ENCODE assay signal across 25 mouse cellular contexts in genomic region chr1:131661749-131662148, GRCm38 (mm10). TPM values are rescaled to one million over a fixed set of nuclear protein-coding genes. Genes with fewer than 3 reads are reported as not detected.
A peak's percentile ranks its signal among the peaks of the same experiment; 100 is the strongest.
DNase-seq lines count a peak whose midpoint lies in the region; ATAC-seq and TF ChIP-seq lines count a peak whose summit lies in the region.
"Had no signal": no experiment of that assay in that cellular context is flagged by ENCODE, and none has a peak within 500 bp of the region (broad histone marks: within the 10 kb centered on the region; RNA-seq: fewer than 3 reads in every experiment).

No protein-coding gene starts in this region.

- peak; percentile 90 for TF ChIP-seq POLR2A in bone marrow, adult 2 months (IDR thresholded peaks at IDR 0.05; ENCODE audit: borderline replicate concordance, control insufficient read depth, low read depth, low read length)

- H3K9me3 ChIP-seq in liver, embryonic 13.5 days (replicated peaks), result no peaks in the 10 kb centered on the region
- no peaks in the 10 kb centered on the region for H3K9me3 ChIP-seq in liver, embryonic 11.5 days (ENCODE audit: control insufficient read depth, low read length)
- H3K9me3 ChIP-seq in erythroblast, embryonic 14.5 days (ENCODE audit: control insufficient read depth, low read length), result no peaks in the 10 kb centered on the region
- H3K9me3 ChIP-seq: embryonic facial prominence, embryonic 10.5 days; heart, embryonic 12.5 days; hindbrain, embryonic 15.5 days; kidney, embryonic 15.5 days; limb, embryonic 13.5 days; lung, embryonic 15.5 days; midbrain, embryonic 12.5 days; neural tube, embryonic 13.5 days had no signal

- peaks cover 33% of the 10 kb centered on the region for H3K4me1 ChIP-seq in liver, embryonic 13.5 days (replicated peaks)
- no peaks in the 10 kb centered on the region for H3K4me1 ChIP-seq in liver, embryonic 11.5 days (replicated peaks; ENCODE audit: control insufficient read depth, insufficient read depth, low read length)
- peaks cover 3% of the 10 kb centered on the region; the same call in 1 of the 2 replicates for H3K4me1 ChIP-seq in bone marrow, adult 2 months (ENCODE audit: control insufficient read depth, insufficient read depth, low read length)
- H3K4me1 ChIP-seq in erythroblast, embryonic 14.5 days (ENCODE audit: control insufficient read depth), result peaks cover 68% of the 10 kb centered on the region
- H3K4me1 ChIP-seq: midbrain, embryonic 12.5 days had no signal

- peak overlapping the region; percentile 20; the same call in 1 of the 2 replicates for H3K9ac ChIP-seq in liver, embryonic 13.5 days
- H3K9ac ChIP-seq in liver, embryonic 11.5 days (ENCODE audit: low read depth, low read length), result no peak overlapping the region
- H3K9ac ChIP-seq: heart, embryonic 12.5 days; hindbrain, embryonic 15.5 days; kidney, embryonic 15.5 days; limb, embryonic 13.5 days; lung, embryonic 15.5 days; midbrain, embryonic 12.5 days; neural tube, embryonic 13.5 days had no signal

- no peaks in the 10 kb centered on the region for H3K36me3 ChIP-seq in liver, embryonic 13.5 days
- H3K36me3 ChIP-seq in liver, embryonic 11.5 days (ENCODE audit: control insufficient read depth, insufficient read depth, low read length), result no peaks in the 10 kb centered on the region
- peaks cover 95% of the 10 kb centered on the region for H3K36me3 ChIP-seq in erythroblast, embryonic 14.5 days (ENCODE audit: control insufficient read depth)
- H3K36me3 ChIP-seq: embryonic facial prominence, embryonic 10.5 days; heart, embryonic 12.5 days; hindbrain, embryonic 15.5 days; kidney, embryonic 15.5 days; limb, embryonic 13.5 days; lung, embryonic 15.5 days; midbrain, embryonic 12.5 days; neural tube, embryonic 13.5 days had no signal

- WGBS in liver, embryonic 13.5 days (ENCODE audit: insufficient replicate concordance), result 59% methylated on average over 3 of the region's 3 CpGs
- 57% methylated on average over 3 of the region's 3 CpGs for WGBS in liver, embryonic 11.5 days
- 54% methylated on average over 3 of the region's 3 CpGs for WGBS in bone marrow, adult 2 months

- H3K27ac ChIP-seq in liver, embryonic 13.5 days, result no peak overlapping the region
- H3K27ac ChIP-seq in liver, embryonic 11.5 days (ENCODE audit: low read depth, low read length), result no peak overlapping the region
- peak overlapping the region; percentile 87 for H3K27ac ChIP-seq in bone marrow, adult 2 months (ENCODE audit: control insufficient read depth, insufficient read depth, low read depth, low read length, poor library complexity)
- H3K27ac ChIP-seq: embryonic facial prominence, embryonic 10.5 days; hindbrain, embryonic 15.5 days; kidney, embryonic 15.5 days; limb, embryonic 13.5 days; lung, embryonic 15.5 days; macrophage; midbrain, embryonic 12.5 days; neural tube, embryonic 13.5 days had no signal

- H3K27me3 ChIP-seq in liver, embryonic 13.5 days, result no peaks in the 10 kb centered on the region
- no peaks in the 10 kb centered on the region for H3K27me3 ChIP-seq in liver, embryonic 11.5 days (replicated peaks; ENCODE audit: control insufficient read depth, insufficient read depth, low read length)
- H3K27me3 ChIP-seq in erythroblast, embryonic 14.5 days (ENCODE audit: control insufficient read depth), result no peaks in the 10 kb centered on the region
- H3K27me3 ChIP-seq: hindbrain, embryonic 15.5 days; kidney, embryonic 15.5 days; limb, embryonic 13.5 days; lung, embryonic 15.5 days; midbrain, embryonic 12.5 days; neural tube, embryonic 13.5 days had no signal

- no peak for DNase-seq in liver, embryonic 13.5 days
- DNase-seq in liver, embryonic 11.5 days (ENCODE audit: low spot score), result no peak
- no peak for DNase-seq in adrenal gland, postnatal 14 days
- no peak for DNase-seq in frontal cortex, postnatal 10 days (ENCODE audit: low spot score in 2 of 2)
- DNase-seq: cerebellum, adult 9-10 months; gastrocnemius, postnatal 36 days; heart, postnatal 36 days; thymus, adult 18-20 months; thymus, postnatal 4 days had no signal

- TF ChIP-seq CTCF in bone marrow, adult 2 months (IDR thresholded peaks at IDR 0.05; ENCODE audit: control insufficient read depth, insufficient read depth, low read length), result no peak

- no peak overlapping the region for H3K4me2 ChIP-seq in liver, embryonic 13.5 days
- no peak overlapping the region for H3K4me2 ChIP-seq in liver, embryonic 11.5 days
- H3K4me2 ChIP-seq: heart, embryonic 12.5 days; hindbrain, embryonic 15.5 days; kidney, embryonic 15.5 days; limb, embryonic 13.5 days; lung, embryonic 15.5 days; midbrain, embryonic 12.5 days; neural tube, embryonic 13.5 days had no signal

- peak; percentile 72 for ATAC-seq in liver, embryonic 13.5 days (ENCODE audit: low read depth)
- ATAC-seq in liver, embryonic 11.5 days (replicated peaks; ENCODE audit: low FRiP score), result no peak
- ATAC-seq in megakaryocyte-erythroid progenitor cell, adult 5-6 weeks (replicated peaks; ENCODE audit: low FRiP score, low TSS enrichment, poor library complexity, severe bottlenecking), result peak; percentile 70
- ATAC-seq: forebrain, embryonic 14.5 days; intestine, embryonic 16.5 days had no signal

- H3K4me3 ChIP-seq in liver, embryonic 13.5 days (replicated peaks), result no peak overlapping the region
- H3K4me3 ChIP-seq in liver, embryonic 11.5 days (ENCODE audit: low read depth, low read length), result no peak overlapping the region
- H3K4me3 ChIP-seq in bone marrow, adult 2 months (replicated peaks; ENCODE audit: control insufficient read depth, low read depth, low read length), result peak overlapping the region; percentile 87
- H3K4me3 ChIP-seq in erythroblast, embryonic 14.5 days (replicated peaks), result peak overlapping the region; percentile 1
- H3K4me3 ChIP-seq: embryonic facial prominence, embryonic 10.5 days; heart, embryonic 12.5 days; hindbrain, embryonic 15.5 days; kidney, embryonic 15.5 days; limb, embryonic 13.5 days; lung, embryonic 15.5 days; midbrain, embryonic 12.5 days; neural tube, embryonic 13.5 days had no signal

RNA-seq across cellular contexts. Expression of gene Ctse, which starts 23.6 kb away (rescaled TPM):
- 13.0 and 15.2 TPM in 2 replicates for polyA plus RNA-seq in liver, embryonic 13.5 days (2015; fragmentation: Nextera tagmentation; extraction: Ambion mirVana)
- polyA plus RNA-seq in liver, embryonic 11.5 days (2014; fragmentation: Nextera tagmentation; extraction: Ambion mirVana), result 9.3 and 10.6 TPM in 2 replicates
- polyA plus RNA-seq in bone marrow, adult 2 months (2011; ENCODE audit: insufficient read depth, insufficient read length, low replicate concordance, missing spikeins), result 118 and 261 TPM in 2 replicates
- polyA plus RNA-seq in erythroblast, embryonic 14.5 days (2012), result 13.6 and 33.2 TPM in 2 replicates
- total RNA-seq in megakaryocyte-erythroid progenitor cell, adult 5-6 weeks (2014; fragmentation: Nextera tagmentation), result 337 and 406 TPM in 2 replicates
- 141 and 329 TPM in 2 replicates for total RNA-seq in megakaryocyte-erythroid progenitor cell, adult 5-6 weeks (2017)
- 9.2 and 23.3 TPM in 2 replicates for total RNA-seq in adrenal gland, postnatal 14 days (2021)
- total RNA-seq: layer of hippocampus, postnatal 25 days had no signal
- polyA plus RNA-seq: C2C12; embryonic facial prominence, embryonic 10.5 days; forebrain, embryonic 14.5 days; hindbrain, embryonic 15.5 days; neural tube, embryonic 13.5 days had no signal

RNA-seq across cellular contexts. Expression of gene Rab7b, which starts 26.7 kb away (rescaled TPM):
- 0.93 and 1.0 TPM in 2 replicates for polyA plus RNA-seq in liver, embryonic 13.5 days (2015; fragmentation: Nextera tagmentation; extraction: Ambion mirVana)
- polyA plus RNA-seq in liver, embryonic 11.5 days (2014; fragmentation: Nextera tagmentation; extraction: Ambion mirVana), result 0.53 and 1.1 TPM in 2 replicates
- 6.5 and 7.2 TPM in 2 replicates for polyA plus RNA-seq in bone marrow, adult 2 months (2011; ENCODE audit: insufficient read depth, insufficient read length, low replicate concordance, missing spikeins)
- not detected in 2 replicates for polyA plus RNA-seq in erythroblast, embryonic 14.5 days (2012)
- not detected in 2 replicates for total RNA-seq in megakaryocyte-erythroid progenitor cell, adult 5-6 weeks (2014; fragmentation: Nextera tagmentation)
- total RNA-seq in megakaryocyte-erythroid progenitor cell, adult 5-6 weeks (2017), result 1.3 and 1.5 TPM in 2 replicates
- 2.7 and 3.5 TPM in 2 replicates for total RNA-seq in adrenal gland, postnatal 14 days (2021)

Comparison
In these comparisons a context has a peak if more than half of its experiments do, and no peak if none do; other contexts are left out.
1. H3K4me3 ChIP-seq: peak in bone marrow, adult 2 months (single experiment) and erythroblast, embryonic 14.5 days (single experiment); none in liver, embryonic 13.5 days (single experiment) and liver, embryonic 11.5 days (single experiment).